Mouse (Mus musculus) left cerebral cortex, adult 9 months (tissue): ENCODE measurements around the gene Pnma5.
A peak's percentile ranks its signal among the peaks of the same experiment; 100 is the strongest.
"Not testable (repeated sequence)": the region's sequence is repeated elsewhere in the genome, so short reads cannot be mapped to it uniquely, and the experiment has no call there.

Source experiments
- DNase-seq, 2 experiments: peaks; one replicate each; pipeline ENCODE4 v3.0.0; 2022; ENCODE audit warnings: low spot score in 2 of 2

The Pnma5 gene

DNA sequence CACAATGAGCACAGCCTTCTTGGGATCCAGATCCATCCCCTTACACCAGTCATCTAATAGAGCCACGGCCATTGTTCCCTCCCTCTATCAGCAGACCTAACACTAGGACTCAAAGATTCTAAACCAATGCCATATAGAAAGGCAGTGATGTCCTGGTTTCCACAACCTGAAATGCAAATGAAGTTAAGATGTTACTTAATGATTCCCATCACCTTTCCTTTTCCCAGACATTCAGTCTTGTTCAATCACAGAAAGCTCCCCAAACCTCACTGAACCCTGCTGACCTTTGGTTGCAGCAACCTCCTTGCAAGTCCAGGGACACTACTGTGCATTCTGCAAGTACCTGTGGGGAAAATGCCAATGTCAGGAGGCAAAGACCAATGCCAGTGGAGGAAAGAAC is at the start of gene Pnma5:
Gene Pnma5, minus strand, starts transcription at position 101 of the 400 bp plus-strand sequence.
- no peak for DNase-seq

DNA sequence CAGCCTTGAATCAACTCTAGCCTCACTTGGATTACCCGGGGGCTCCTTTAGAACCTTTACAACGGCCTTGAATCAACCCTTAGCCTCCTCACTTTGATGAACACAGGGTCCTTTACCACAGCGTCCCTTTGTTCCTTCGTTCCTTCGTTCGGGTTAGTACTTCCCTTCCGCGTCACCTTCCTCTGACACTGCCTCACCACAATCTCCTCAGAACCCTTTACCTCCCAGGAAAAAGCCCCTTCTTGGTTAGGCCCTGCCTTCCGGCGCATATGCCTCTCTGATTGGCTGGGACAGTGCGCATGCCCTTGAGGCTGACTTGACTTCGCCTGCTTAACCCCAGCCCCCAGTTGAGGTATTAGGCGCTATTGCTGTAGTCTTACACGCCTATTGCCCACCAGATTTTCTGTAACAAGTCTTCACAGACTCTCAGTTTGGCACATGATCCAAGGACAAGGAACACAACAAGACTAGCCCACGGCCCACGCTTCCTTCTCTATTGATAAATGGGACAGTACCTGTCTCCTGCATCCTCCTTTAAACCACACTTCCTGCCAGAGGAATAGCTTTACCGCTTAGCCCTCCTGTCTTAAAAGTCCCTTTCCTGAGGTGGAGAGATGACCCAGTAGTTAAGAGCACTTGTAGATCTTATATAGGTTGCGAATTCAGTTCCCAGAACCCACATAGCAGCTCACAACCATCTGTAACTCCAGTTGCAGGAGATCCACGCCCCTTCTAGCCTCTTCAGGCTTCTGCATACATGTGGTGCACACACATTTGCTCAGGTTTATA is 45.6 kb upstream of the Pnma5 start, which contains the start of gene Xlr4a:
Gene Xlr4a, minus strand, starts transcription at position 212 of the 789 bp plus-strand sequence.
- not testable (repeated sequence) for DNase-seq

DNA sequence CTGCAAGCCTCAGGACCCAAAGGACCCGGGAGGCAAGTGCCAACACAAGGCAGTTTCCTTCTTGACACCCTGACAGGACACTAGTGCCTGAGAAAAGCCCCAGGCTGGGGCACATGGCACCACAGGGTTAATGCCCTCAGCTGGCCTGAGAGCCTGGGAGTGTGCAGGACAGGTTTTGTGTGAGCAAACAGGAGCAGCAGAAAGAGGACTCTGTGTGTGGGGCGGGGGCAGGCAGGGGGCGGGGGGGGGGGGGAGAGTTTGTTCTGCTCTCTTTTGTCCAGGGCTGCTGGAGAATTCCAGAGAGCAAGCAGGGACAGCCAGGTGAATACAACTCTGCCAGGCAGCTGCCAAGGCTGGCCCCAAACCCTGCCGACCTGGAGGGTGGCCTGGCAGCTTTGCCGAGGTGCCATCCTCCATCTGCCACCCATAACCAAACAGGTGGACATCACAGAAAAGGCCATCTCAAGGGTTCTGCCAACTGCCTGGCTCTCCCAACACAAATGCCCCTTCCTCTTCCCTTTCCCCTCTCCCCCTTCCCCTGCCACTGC is 29.9 kb upstream of the Pnma5 start:
- DNase-seq, result not testable (repeated sequence)

DNA sequence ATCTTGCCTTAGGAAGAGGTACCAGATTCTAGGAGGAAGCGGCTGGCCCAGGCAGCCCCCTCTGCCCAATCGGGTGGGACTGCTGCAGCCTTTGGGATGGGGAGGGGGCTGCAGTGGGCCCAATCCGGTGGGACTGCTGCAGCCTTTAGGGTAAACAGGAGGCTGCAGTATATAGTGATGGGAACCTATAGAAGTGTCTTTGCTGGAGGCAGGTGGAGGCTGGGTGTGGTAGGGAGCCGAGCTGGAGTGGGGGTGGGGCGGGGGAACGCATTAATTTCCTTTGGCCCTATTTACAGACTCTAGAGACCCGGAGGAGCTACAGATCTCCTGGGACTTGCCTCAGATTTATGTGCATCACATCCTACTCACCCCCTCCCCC is 27.5 kb upstream of the Pnma5 start, which contains the start of gene Pnma3:
Gene Pnma3, plus strand, starts transcription at position 373 of the 379 bp plus-strand sequence.
- DNase-seq, result no peak

- DNase-seq, result peak in 1 of 2 experiments; percentile 20
These were observed 26.9 kb upstream of the Pnma5 start for GRCm38 (mm10) chrX:73063512-73064414.

GRCm38 (mm10) chrX:73062323-73062722 is 25.4 kb upstream of the Pnma5 start:
- DNase-seq, result no peak

DNA sequence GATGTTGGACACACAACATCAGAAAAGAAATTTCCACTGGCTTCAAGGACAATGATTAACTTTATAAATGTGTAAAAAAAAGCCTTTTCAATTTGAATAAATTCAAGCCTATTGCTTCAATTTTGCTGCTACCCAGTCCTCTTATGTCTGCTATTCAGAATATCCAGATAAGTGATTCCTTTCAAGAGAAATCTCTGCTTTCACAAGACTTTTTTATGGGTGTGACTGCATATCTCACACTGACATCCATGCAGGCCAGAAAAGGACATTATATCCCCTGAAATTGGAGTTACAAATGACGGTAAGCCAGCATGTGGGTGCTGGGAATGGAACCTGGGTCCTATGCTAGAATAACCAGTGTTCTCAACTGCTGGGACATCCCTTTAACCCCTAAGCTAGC is 24.6 kb upstream of the Pnma5 start:
- no peak for DNase-seq

DNA sequence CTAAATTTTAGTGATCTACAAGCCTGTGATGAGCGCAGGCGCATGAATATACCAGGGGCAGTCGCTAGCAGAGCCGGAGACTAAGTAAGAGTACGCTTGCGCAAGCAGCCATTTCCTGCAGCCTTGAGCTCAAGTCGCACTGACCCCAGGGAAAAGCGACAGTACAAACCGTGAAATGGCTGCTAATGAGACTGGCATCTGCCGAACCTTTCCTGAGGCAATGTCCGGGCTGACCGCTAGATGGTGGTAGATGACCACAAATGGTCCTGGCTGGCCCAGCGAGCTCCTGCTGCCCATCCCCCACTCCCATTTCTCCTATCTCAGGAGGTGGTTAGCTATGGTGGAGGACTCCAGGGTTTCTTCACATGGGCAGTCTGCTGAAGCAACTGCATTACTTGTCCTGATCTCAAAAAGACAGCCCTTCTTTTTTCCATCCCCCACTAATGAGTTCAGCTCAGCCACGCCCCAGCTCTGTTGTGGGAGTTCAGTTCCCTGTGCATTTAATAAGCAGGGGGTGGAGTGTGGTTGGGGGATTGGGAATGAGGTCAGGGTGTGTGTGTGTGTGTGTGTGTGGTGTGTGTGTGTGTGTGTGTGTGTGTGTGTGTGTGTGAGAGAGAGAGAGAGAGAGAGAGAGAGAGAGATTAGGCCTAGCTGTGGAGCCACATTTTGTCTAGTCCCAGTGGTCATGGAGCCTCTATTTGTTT is 17.1 kb upstream of the Pnma5 start:
- DNase-seq, result peak; percentile 69 to 97

DNA sequence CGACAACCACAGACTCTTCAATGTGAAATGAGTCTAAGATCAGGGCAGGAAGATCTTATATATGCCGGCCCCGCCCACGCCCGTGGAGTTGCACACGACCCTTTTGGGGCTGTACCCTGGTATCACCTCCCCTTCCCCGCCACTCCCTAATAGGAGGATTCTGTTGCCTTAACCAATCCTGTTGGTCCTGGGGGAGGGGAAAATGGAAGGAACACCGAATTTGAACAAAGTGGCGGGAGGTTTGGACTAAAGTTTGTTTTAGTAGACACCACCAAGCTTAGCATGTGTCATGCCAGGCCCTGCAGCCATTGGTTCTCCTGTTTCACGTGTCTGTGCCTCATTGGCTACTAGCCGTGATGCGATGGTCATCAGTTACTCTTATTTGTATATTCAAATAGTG is 2.8 kb upstream of the Pnma5 start:
- DNase-seq, result no peak

- DNase-seq, result no peak
These were observed 1.9 kb upstream of the Pnma5 start for GRCm38 (mm10) chrX:73038831-73039230.

DNA sequence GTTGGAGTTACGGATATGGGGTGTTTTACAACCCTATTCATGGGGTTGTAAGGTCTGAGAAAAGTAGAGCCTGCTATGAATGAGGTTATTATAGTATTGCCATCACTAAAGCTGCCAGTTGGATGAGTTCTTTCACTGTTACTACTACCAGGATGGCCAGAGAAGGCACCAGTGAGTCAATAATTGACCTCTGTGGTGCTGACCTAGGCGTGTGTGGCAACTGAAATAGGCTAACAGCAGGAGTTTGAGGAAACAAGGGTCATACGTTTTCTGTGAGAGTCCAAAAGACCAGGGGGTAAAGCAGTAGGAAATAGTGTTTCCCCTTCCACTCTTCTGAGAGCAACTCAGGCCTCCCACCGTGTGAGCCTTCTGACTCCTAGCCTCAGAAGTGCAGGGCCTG is 24.1 kb downstream of the Pnma5 start:
- no peak for DNase-seq

DNA sequence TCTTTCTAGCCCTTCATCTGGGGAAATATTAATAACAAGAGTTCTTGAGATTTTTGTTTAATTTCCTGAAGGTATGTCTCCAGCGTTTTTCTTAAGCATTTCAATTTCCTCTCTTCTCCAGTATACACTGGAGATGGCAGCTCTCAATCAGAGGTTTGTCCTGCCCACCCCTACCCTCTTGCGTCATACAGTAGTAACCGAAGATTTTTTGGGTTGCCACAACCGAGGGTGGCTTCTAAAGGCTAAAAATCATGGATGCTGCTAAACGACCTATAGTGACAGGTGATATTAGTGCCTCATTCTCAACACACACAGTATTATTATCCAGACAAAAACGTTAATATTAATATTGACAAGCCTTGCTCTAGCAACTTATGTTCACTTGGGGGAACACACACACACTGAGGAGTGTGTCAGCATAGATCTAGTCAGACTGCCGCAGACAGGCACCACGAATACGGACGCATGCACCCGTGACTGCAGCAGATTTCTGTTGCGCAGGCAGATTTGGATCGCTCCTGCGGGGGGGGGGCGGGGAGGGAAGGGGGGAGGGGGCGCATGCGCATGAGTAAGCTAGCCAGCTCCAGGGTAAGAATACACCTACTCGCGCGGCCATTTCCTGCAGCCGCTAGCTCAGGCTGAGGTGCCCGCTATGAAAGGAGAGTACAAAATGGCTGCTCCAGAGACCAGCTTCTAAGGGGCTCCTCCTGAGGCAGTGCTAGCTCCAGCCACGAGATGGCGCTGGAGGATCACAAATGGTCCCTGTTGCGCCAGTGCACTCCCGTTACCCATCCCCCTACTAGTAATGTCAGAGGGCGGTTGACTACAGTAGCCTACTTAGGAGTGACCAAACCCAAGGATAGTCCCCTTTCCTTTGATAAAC is 29.1 kb downstream of the Pnma5 start:
- DNase-seq, result peak; percentile 89 to 95

- no peak for DNase-seq
These were observed 31.2 kb downstream of the Pnma5 start for GRCm38 (mm10) chrX:73005678-73006077.

DNA sequence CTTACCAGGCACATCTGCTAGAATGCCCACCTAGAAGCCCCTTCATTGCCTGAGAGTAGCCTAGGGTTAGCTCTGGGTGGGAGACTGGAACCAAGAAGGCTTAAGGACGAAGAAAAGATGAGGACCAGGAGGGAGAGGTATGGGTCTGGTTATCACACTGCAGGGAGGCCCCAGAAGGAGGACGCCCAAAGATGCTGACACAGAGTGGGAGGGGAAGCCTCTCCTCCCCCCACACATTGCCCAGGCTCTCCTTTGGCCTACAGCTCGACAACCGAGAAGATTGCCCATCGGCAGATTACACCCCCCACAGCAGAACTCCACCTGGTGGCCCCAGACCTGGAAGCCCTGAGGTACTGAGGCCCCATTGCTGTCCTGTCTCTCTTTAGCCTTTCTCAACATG is 33.8 kb downstream of the Pnma5 start:
- no peak for DNase-seq

- no peak for DNase-seq
These were observed 41.4 kb downstream of the Pnma5 start for GRCm38 (mm10) chrX:72995542-72995941.

GRCm38 (mm10) chrX:72992291-72992919 is 44.5 kb downstream of the Pnma5 start:
- DNase-seq, result no peak

- DNase-seq, result no peak
These were observed 46.3 kb downstream of the Pnma5 start for GRCm38 (mm10) chrX:72990581-72990980.

GRCm38 (mm10) chrX:72988431-72988830 is 48.5 kb downstream of the Pnma5 start:
- DNase-seq, result no peak

DNA sequence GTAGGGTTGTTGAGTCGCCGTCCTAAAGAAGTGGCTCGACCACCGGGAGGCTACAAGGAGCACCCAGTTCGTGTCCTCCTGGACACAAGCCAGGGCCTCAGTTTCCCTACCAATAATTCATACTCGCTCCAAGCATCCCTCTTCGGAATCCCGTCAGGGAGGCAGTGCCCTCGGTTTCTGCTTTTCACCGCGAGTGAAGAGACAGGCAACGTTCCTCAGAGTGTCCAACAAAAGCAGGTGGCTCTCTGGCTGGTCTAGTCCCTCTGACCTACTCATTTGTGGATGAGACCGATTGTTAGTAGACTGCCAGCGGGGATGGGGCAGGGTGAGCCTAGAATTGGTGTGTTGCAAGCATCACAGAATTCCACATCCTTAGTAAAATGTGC is 49.4 kb downstream of the Pnma5 start:
- DNase-seq, result no peak

DNA sequence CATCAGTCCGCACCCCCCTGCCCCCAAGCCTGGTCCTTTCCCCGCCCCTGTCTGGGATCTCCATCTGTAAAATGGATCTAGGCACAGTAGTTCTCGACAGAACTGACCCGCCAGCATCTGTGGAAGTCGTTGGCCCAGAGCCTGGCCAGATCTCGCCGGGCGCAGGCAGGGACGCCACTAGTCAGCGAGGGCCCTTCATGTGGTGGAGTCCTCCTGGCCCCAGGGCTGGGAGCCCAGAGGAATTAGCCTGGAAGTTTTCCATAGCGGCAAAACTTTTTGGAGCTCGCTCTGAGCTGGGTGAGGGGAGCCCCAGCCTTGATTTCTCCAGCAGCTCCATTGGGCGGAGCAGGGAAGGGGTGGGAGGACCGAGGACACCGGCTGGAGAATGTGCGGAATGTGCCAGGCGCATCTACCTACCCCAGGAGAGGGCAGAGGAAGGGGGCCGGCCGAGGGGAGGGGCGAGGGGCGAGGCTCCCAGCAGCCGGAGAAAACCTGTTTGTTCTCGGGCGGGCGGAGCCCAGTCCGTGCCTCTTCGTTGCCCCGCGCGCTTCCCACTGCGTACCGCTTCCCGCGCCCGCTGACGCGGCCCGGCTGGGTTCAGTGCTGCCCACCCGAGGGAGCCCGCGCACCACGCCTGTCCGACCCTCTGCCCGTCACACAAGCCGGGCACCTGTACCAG is 49.9 kb downstream of the Pnma5 start, which contains the start of gene Zfp185:
Gene Zfp185, plus strand, starts transcription at position 499 of the 679 bp plus-strand sequence.
- DNase-seq, result no peak
